Mouse (Mus musculus): ENCODE measurements at regions not wholly inside any gene's neighbourhood (a gene's known extent, or its start where the extent isn't known, plus 50 kb on each side); places are given as distances from the start of the nearest gene placed in this dataset.

DNA sequence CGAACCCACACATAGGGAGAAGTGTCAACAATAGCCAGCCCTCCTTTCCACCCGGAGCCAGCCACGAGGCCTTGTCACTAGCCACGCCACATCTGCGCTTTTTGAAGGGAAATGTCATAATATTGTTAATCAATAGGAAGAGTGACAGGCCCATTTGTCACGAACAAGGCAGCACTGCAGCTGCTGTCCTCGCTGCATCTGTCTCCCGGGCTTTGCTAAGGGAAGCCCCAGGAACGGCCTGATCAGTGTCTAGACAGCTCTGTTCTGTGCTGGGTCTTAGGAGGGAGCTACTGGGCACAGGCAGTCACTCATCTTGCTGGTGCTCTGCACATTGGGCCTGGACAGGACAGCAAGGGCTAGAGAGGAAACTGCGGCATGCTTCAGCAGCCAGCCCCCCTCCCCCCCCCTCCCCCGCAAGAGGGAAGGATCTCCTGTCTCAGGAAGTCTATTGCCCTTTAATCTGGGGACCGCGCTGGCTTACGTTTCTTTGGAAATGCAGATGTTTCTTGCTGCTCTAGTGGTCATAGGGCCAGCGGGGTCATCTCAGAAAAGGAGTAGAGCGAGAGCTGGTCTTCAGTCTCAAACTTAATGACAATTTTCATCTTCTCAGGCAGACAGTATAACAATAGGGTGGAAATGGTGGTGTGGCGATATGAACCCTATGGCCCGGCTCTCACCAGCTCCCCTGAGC lies 169.1 kb upstream of the Npvf start:
- TF ChIP-seq CTCF (IDR thresholded peaks at IDR 0.05; ENCODE audit: low read depth, low read length) (no peak), POLR2A (IDR thresholded peaks at IDR 0.05; ENCODE audit: borderline replicate concordance, low read depth, low read length) (no peak)

Data from bone marrow macrophage, adult 2 months (primary cell).